Mouse (Mus musculus): Measurements from ENCODE around the gene Abcc1.

DNA sequence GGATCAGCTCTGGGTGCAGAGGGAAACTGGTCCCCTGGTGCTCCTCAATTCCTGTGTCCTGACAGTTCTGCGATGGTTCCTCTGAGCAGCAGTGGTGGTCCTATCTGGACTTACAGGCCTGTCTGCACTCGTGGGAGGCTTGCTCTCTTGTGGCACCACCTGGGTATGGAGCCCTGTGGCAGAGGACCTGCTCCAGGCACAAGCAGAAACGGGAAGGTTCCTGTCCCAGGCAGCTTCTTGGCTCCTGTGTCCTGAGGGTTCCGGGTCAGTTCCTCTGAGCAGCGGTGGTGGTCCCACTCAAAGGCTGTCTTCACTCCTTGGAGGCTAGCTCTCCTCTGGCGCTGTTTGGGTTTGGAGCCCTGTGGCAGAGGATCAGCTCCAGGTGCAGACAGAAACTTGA is 68.0 kb downstream of the Abcc1 start:
- TF ChIP-seq CTCF (IDR thresholded peaks at IDR 0.05), result no peak
- TF ChIP-seq EP300 (IDR thresholded peaks at IDR 0.05), result no peak
